Mouse (Mus musculus) left cerebral cortex, postnatal 25 days (tissue): ENCODE results near the gene Lars2. TPM values are rescaled to one million over a fixed set of nuclear protein-coding genes. Genes with fewer than 3 reads are reported as not detected.

Experiments
- DNase-seq, 2 experiments: peaks; one replicate each; pipeline ENCODE4 v3.0.0; 2022; ENCODE audit warnings: low spot score in 2 of 2, mixed read lengths in 1 of 2
- intact Hi-C: fragments of 180-260 bp; cut with DNase I; formaldehyde crosslinking; loops from one replicate; pipeline ENCODE4 v1.15.1; 2025
- total RNA-seq, 2 experiments: library from RNA; stranded (reverse); gene quantifications; 2 replicates each; pipeline ENCODE4 v1.2.3; 2021

Gene Lars2
- total RNA-seq, 2 experiments from 2014 or later: 35.7 to 54.0 TPM

DNA sequence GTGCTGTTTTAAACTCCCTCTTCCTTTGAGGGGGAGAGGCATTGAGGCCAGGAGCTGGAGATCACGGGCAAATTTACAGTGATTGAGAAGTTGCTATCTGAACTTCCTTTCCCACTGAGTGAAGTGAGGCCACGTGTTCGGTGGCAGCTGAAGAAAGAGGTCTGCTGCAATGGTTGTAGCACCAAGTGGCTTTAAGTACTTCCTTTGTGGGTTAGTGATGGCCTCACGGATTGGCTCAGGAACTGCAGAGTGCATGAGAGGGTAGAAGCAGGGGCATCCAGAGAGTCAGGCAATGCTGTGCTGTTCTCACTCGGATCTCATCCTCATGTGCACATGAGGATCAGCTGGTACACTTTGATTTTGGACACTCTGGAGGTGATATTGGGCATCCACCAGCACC lies 131.2 kb downstream of the Lars2 start:
- no peak for DNase-seq
- intact Hi-C loops: no loop called here

GRCm38 (mm10) chr9:123500480-123500879 lies 133.8 kb downstream of the Lars2 start:
- intact Hi-C loops: loop anchor here (5.0 kb wide), 2 partner anchors 33 to 238 kb away; partner anchors contain the start of gene Tmem158
- DNase-seq: no peak

- peak; percentile 54 to 87 for DNase-seq
- intact Hi-C loops: loop anchor here (2.0 to 5.0 kb wide), 3 partner anchors 36 to 241 kb away; partner anchors contain the start of gene Tmem158
Observed at GRCm38 (mm10) chr9:123503171-123503834, 136.6 kb downstream of the Lars2 start.

DNA sequence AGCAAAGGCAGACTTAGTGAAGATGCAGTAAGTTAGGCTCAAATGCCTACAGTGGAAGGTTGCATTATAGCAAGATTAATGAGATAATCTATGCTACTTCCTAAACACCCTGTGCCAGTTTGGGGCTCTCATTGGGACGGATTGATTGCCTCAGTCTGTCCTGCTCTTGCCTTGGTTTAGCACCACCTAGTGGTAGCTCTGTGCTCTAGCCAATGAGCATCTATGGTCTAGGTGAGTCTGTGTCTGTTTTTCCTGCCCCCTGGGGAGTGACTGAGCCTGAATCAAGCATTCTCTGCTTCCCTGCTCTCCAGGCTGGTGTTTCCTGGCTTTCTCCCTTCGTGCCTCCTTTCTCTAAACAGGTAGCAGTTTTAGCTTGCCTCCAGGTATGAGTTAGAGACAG lies 137.6 kb downstream of the Lars2 start:
- intact Hi-C loops: loop anchor here (2.0 to 5.0 kb wide), 4 partner anchors 26 to 242 kb away; partner anchors contain the start of genes Limd1 and Tmem158
- DNase-seq: peak; percentile 41 to 51

GRCm38 (mm10) chr9:123505598-123505997 lies 138.9 kb downstream of the Lars2 start:
- no peak for DNase-seq
- intact Hi-C loops: loop anchor here (2.0 kb wide), 2 partner anchors 27 to 55 kb away; partner anchors contain the start of gene Limd1

GRCm38 (mm10) chr9:123506270-123507146 lies 139.8 kb downstream of the Lars2 start:
- DNase-seq: no peak
- intact Hi-C loops: no loop called here

- peak in 1 of 2 experiments; percentile 28 for DNase-seq
- intact Hi-C loops: no loop called here
Observed at GRCm38 (mm10) chr9:123507380-123507779, 140.7 kb downstream of the Lars2 start.

GRCm38 (mm10) chr9:123508986-123509385 lies 142.3 kb downstream of the Lars2 start:
- no peak for DNase-seq
- intact Hi-C loops: no loop called here

- intact Hi-C loops: no loop called here
- peak; percentile 43 to 63 for DNase-seq
Observed at GRCm38 (mm10) chr9:123509638-123510604, 143.2 kb downstream of the Lars2 start.

- intact Hi-C loops: no loop called here
- no peak for DNase-seq
Observed at GRCm38 (mm10) chr9:123510926-123511325, 144.2 kb downstream of the Lars2 start.

Other genes with a start within 250 kb of the Lars2 start
- gene Clec3b, start 216.0 kb upstream of the Lars2 start, total RNA-seq: 1 to 10 TPM; 3.6 to 3.7 TPM
- gene Cdcp1, start 150.9 kb upstream of the Lars2 start, total RNA-seq: under 1 TPM; 0.11 to 0.23 TPM
- gene Tmem158, start 106.2 kb upstream of the Lars2 start, total RNA-seq: 10 to 100 TPM; 56.5 to 75.0 TPM
- gene Limd1, start 111.8 kb downstream of the Lars2 start, total RNA-seq: 1 to 10 TPM; 6.1 to 7.2 TPM
- gene Sacm1l, start 162.8 kb downstream of the Lars2 start, total RNA-seq: 10 to 100 TPM; 59.5 to 61.9 TPM